Mouse (Mus musculus) gastrocnemius, postnatal 36 days (tissue): Measurements from ENCODE around the gene Cd151. TPM values are rescaled to one million over a fixed set of nuclear protein-coding genes. Genes with fewer than 3 reads are reported as not detected.
"Not testable (repeated sequence)": the region's sequence is repeated elsewhere in the genome, so short reads cannot be mapped to it uniquely, and the experiment has no call there.

Experiments used
- DNase-seq, 2 experiments: peaks; one replicate each; pipeline ENCODE4 v3.0.0; 2022
- intact Hi-C: fragments of 180-260 bp; cut with DNase I; formaldehyde crosslinking; loops from one replicate; pipeline ENCODE4 v1.15.1; 2025
- total RNA-seq, 2 experiments: library from RNA; stranded (reverse); gene quantifications; 2 replicates each; pipeline ENCODE4 v1.2.3; 2021

Cd151 gene
- total RNA-seq, 2 experiments from 2014 or later, result 65.6 to 83.2 TPM

- intact Hi-C loops, result no loop called here
- no peak for DNase-seq
Measured at GRCm38 (mm10) chr7:141435129-141435855, 31.9 kb upstream of the Cd151 start.

GRCm38 (mm10) chr7:141435856-141436522, 31.2 kb upstream of the Cd151 start:
- intact Hi-C loops, result no loop called here
- DNase-seq, result no peak

- DNase-seq, result no peak
- intact Hi-C loops, result no loop called here
Measured at GRCm38 (mm10) chr7:141436523-141436892, 30.7 kb upstream of the Cd151 start.

GRCm38 (mm10) chr7:141437178-141438120, 29.7 kb upstream of the Cd151 start, which contains the start of gene Slc25a22:
Slc25a22 (minus strand) TSS chr7:141437892.
- intact Hi-C loops, result loop anchor here (2.0 kb wide), 1 partner anchor 29 kb away; no protein-coding TSS in a partner anchor

GRCm38 (mm10) chr7:141438201-141438968, 28.8 kb upstream of the Cd151 start:
- DNase-seq, result no peak
- intact Hi-C loops, result loop anchor here (2.0 kb wide), 1 partner anchor 30 kb away; no protein-coding TSS in a partner anchor

More at GRCm38 (mm10) chr7:141437178-141438120, 29.7 kb upstream of the Cd151 start, which contains the start of gene Slc25a22:
- DNase-seq, result peak; percentile 71 to 78

- no peak for DNase-seq
Measured at GRCm38 (mm10) chr7:141439140-141439679, 28.0 kb upstream of the Cd151 start.

GRCm38 (mm10) chr7:141439811-141440210, 27.4 kb upstream of the Cd151 start:
- DNase-seq, result no peak
- intact Hi-C loops, result loop anchor here (2.0 kb wide), 1 partner anchor 31 kb away; no protein-coding TSS in a partner anchor

More at GRCm38 (mm10) chr7:141439140-141439679, 28.0 kb upstream of the Cd151 start:
- intact Hi-C loops, result loop anchor here (2.0 kb wide), 1 partner anchor 30 kb away; no protein-coding TSS in a partner anchor

- DNase-seq, result no peak
- intact Hi-C loops, result no loop called here
Measured at GRCm38 (mm10) chr7:141440613-141441012, 26.6 kb upstream of the Cd151 start.

- no peak for DNase-seq
- intact Hi-C loops, result no loop called here
Measured at GRCm38 (mm10) chr7:141441460-141441859, 25.7 kb upstream of the Cd151 start.

GRCm38 (mm10) chr7:141442199-141442598, 25.0 kb upstream of the Cd151 start:
- intact Hi-C loops, result no loop called here
- no peak for DNase-seq

- DNase-seq, result no peak
- intact Hi-C loops, result no loop called here
Measured at GRCm38 (mm10) chr7:141443081-141443821, 23.9 kb upstream of the Cd151 start.

GRCm38 (mm10) chr7:141443828-141444237, 23.4 kb upstream of the Cd151 start, which contains the start of gene Pidd1:
Pidd1 (minus strand) TSS chr7:141444025.
- intact Hi-C loops, result no loop called here
- DNase-seq, result no peak

- DNase-seq, intact Hi-C loops: not testable (repeated sequence)
Measured at GRCm38 (mm10) chr7:141446374-141446773, 20.8 kb upstream of the Cd151 start.

GRCm38 (mm10) chr7:141447110-141447991, 19.8 kb upstream of the Cd151 start, which contains the start of gene Rplp2:
Rplp2 (plus strand) TSS chr7:141447370.
- DNase-seq, result peak; percentile 90 to 94
- intact Hi-C loops, result no loop called here

GRCm38 (mm10) chr7:141451928-141452327, 15.3 kb upstream of the Cd151 start:
- intact Hi-C loops, result no loop called here
- no peak for DNase-seq

GRCm38 (mm10) chr7:141453636-141454035, 13.6 kb upstream of the Cd151 start:
- DNase-seq, result no peak
- intact Hi-C loops, result no loop called here

GRCm38 (mm10) chr7:141454967-141455551, 12.1 kb upstream of the Cd151 start, which contains the start of gene Pnpla2:
Pnpla2 (plus strand) TSS chr7:141455198.
- intact Hi-C loops, result no loop called here
- DNase-seq, result peak; percentile 91 to 94
